Mouse (Mus musculus) leukemia stem cell, adult 10-12 weeks (primary cell): ENCODE data around the gene Chuk. TPM values are rescaled to one million over a fixed set of nuclear protein-coding genes. Genes with fewer than 3 reads are reported as not detected.

ENCODE experiments used
- polyA plus RNA-seq: library from polyadenylated mRNA; stranded (reverse); fragments of >175 nt; gene quantifications from 2 replicates; pipeline ENCODE4 v1.2.3, GENCODE M21; 2012; ENCODE audit warnings: low replicate concordance

Chuk gene
- polyA plus RNA-seq, result 22.8 and 23.1 TPM in 2 replicates

DNA sequence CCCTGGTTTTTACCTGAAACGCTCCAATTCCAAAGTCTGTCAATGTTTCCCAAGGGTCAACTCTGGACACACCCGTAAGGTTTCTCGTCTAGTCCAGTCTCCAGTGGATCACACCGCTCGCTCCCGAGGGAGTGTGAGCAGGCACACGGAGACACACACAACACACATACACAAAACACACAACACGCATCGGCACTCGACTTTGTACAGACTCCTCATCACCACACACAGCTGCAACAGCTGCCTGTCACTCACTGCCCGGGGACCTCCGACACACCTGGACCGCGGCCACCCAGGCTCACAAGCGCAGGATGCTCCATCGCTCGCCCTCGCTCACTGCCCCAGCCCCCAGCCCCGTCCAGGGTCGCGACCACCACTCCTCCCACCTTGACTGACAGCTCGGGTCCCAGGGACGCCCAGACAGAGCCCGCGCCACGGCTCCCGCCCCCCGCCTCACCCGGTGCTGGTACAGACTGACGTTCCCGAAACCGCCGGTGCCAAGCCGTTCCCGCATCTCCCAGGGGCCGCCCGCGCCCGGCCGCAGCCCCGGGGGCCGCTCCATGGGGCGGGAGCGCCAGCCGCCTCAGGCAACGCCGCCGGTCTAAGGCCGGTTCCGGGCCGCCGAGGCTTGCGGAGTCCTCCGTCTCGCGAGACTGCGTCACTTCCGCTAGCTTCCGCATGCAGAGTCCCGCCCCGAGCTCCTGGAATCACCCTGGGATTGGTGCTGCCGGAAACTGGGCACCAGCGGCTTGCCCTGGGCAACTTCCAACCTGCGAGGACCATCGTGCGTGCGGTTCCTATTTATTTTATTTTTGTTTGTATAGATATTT is at the start of gene Chuk:
Gene Chuk, minus strand, starts transcription at position 650 of the 830 bp plus-strand sequence.

DNA sequence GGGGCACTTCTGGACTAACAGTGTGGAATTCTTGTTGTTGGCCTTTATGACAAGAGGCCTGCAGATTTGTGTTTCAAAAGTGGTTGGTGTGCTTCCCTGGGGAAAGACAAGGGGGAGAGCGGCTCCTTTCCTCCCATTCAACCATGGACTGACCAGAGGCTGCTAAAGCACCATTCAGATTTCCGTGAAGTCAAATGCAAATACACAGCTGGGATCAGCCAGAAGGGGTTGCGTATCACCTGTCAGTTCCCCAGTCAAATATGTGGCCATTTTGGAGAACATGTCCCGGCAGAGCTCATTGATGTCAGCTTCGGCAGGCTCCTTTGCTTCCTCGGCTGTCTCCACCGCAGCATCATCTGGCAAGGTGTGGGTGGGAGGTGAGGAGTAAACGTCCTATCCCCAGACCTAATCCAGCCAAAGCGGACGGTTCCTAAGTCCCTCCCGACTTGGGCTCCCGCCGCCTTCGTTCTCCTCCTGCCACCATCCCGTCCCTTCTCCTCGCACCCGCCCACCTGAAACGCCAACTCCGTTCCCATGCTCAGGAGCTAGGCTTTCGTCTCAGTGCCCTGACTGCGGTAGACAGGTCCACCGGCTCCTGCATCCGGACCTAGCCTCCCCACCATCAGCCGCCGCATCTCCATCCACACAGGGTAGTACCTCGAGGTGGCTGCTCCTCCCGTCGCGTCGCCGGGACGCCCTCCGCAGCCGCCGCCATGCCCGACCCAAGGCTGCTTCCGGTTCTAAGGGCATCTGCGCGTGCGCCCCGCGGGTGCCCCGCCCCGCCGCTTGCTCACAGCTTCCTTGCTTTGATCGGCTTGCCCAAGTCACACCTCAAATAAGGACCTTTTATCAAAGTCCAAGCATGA is 38.7 kb upstream of the Chuk start, which contains the start of gene Bloc1s2:
Gene Bloc1s2, minus strand, starts transcription at position 745 of the 866 bp plus-strand sequence.

DNA sequence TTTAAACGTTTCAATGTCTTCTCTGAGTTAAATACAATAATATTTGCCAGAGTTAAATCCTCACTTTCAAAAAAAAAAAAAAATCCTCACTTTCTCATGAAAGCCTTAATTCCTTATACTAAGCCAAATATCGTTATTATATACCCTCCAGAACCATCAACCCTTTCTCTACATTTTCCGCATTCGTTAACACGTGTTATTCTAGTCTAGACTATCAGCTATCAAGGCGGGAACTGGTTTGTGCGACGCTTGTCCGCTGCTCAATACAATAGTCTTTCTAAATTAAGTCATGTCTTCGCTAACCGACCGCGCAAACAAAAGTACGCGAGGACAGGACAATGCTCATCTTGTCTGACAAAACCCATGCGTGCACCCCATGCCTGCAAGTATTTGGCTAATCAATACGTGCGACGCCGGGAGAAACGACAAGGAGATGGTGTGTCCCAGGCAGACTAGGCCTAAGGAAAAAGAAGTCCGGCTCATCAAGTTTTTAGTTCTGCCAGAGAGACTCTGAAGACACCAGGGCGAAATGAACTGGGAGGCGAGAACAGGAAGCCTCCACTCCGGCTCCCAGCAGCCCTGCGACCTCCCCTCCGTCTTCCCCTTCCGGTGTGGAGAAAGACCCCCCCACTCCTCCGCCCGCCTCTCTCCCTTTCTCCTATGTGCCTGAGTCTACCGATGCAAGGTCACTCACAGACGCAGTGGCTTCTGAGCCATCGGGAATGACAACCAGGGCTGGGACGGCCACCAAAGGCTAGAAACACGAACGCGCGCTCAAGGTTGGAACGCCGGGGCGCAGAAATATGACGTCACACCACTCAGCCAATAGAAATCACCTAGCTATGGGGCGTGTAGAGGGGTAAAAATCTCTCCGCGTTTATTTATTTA is 28.0 kb upstream of the Chuk start, which contains the start of gene Cwf19l1:
Gene Cwf19l1, minus strand, starts transcription at position 805 of the 888 bp plus-strand sequence.

DNA sequence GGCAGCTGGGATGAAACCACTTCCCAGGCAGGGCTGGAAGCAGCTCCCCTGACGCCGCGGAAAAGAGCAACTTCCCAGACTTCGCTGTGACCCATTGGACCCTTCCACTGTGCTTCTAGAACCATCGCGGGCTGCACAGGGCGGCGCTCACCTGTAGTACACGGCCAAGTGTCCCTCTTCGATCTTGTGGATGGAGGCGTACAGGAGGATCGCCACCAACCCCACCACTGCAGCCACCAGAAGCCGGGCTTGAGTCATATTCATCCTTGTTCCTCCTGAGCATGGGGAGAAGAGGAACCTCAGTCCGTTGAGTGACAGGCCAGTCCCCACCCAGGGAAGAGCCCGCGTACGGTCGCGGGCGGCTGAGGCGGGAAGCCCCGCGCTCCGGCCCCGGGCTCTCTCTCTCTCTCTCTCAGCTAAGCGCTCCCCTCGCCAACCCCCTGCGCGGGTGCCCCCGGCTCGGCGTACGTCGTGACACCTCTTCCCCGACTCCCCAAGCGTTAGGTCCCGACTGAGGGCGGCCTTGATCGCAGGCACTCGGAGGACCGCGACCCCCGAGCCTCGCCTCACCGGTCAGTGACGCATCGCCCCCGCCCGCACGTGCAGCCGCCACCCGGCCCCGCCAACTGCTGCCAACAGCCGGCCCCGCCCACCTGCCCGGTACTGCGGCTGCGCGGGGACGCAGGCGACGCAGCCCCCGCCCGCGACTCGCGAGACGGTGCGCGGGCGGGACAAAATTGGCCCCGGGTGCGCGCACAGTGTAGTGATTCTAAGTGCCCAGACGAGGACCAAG is 38.0 kb downstream of the Chuk start, which contains the start of gene Erlin1:
Gene Erlin1, minus strand, starts transcription at position 665 of the 793 bp plus-strand sequence.

DNA sequence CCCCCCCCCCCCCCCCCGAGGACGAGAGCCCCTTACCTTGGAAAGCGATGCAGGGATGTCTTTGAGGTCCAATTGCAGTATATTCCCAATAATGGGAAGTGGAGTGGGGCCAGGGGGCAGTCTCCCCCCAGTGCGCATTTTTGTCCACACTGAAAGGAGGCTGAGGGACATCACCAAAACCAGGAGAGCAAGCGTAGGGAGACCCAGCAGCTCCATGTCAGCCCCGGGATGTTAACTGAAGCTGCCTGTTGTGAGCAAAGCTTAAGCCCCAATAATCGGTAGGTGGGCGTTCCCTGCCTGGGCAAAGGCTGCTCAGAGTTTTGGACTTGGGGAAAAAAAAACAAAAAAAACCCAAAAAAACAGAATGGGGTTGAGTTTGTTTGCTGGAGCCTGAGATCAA is 78.3 kb downstream of the Chuk start, which contains the start of gene Cyp2c23:
Gene Cyp2c23, minus strand, starts transcription at position 237 of the 400 bp plus-strand sequence.

Other genes with a start within 250 kb of the Chuk start
- 0.79 and 1.9 TPM in 2 replicates for gene Dnmbp, start 167.3 kb downstream of the Chuk start, polyA plus RNA-seq
- 0.13 and 0.37 TPM in 2 replicates for gene Cpn1, start 120.9 kb downstream of the Chuk start, polyA plus RNA-seq
- not detected in 2 replicates for gene Cyp2c23, start 78.3 kb downstream of the Chuk start, polyA plus RNA-seq
- gene Erlin1, start 37.7 kb downstream of the Chuk start, polyA plus RNA-seq, result 3.0 and 3.2 TPM in 2 replicates
- 3.9 and 7.5 TPM in 2 replicates for gene Cwf19l1, start 28.4 kb upstream of the Chuk start, polyA plus RNA-seq
- 48.0 and 95.0 TPM in 2 replicates for gene Bloc1s2, start 39.0 kb upstream of the Chuk start, polyA plus RNA-seq
- 0.07 TPM in 1 of 2 replicates, not detected in the other for gene Pkd2l1, start 85.0 kb upstream of the Chuk start, polyA plus RNA-seq
- gene Scd3, start 95.8 kb upstream of the Chuk start, polyA plus RNA-seq, result not detected in 2 replicates
- 2.4 and 6.3 TPM in 2 replicates for gene Scd2, start 186.2 kb upstream of the Chuk start, polyA plus RNA-seq
- gene Scd4, start 225.6 kb upstream of the Chuk start, polyA plus RNA-seq, result not detected in 2 replicates